Mouse (Mus musculus) spleen, adult 2 months (tissue): ENCODE results near the gene Lzts2.

Source experiments
- CTCF ChIP-seq: fragments of 200-500 bp; IDR thresholded peaks from 2 replicates; pipeline ENCODE4 v1.5.1; 2011; ENCODE audit warnings: mild to moderate bottlenecking, inconsistent platforms; ENCODE audit not compliant: insufficient read depth, insufficient read length, insufficient replicate concordance; ENCODE audit errors: extremely low read depth
- POLR2A ChIP-seq: fragments of 200-500 bp; IDR thresholded peaks from 2 replicates; pipeline ENCODE4 v1.6.1; 2011; ENCODE audit warnings: low read depth, low read length, inconsistent platforms

DNA sequence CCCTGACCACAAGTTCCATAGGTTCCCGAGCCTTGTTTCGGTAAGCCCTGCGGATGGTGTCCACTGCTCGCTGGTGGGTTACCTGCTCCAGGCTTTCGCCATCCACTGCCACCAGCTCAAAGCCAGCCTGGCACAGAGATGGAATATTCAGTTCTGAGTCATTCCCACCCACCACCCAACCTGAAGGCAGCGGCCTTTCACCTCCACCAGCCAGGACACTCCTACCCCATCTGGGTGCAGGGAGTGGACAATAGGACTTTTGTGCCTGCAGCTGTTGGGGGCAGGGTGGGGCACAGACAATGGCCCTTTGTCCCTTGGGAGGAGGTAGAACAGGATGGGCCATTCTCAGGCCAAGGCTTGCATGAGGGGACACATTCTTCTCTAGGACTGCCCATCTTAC, 13.6 kb downstream of the Lzts2 start:
- TF ChIP-seq CTCF (no peak), POLR2A (no peak)
